Mouse (Mus musculus): Measurements from ENCODE around the gene Cybc1. TPM values are rescaled to one million over a fixed set of nuclear protein-coding genes. Genes with fewer than 3 reads are reported as not detected.

Cybc1 gene
- polyA plus RNA-seq, 1 experiment from 2014 or later, result 36.3 TPM

- no peak overlapping the region for H3K4me3 ChIP-seq (ENCODE audit: low read depth, low read length)
- no peaks in the 10 kb centered on the region for H3K27me3 ChIP-seq (ENCODE audit: control insufficient read depth, insufficient read depth, low read length)
- WGBS, result 93% methylated on average over 6 of the region's 6 CpGs
- H3K4me2 ChIP-seq (ENCODE audit: low read depth, low read length), result no peak overlapping the region
- H3K36me3 ChIP-seq (ENCODE audit: control insufficient read depth, insufficient read depth, low read length), result peaks cover 54% of the 10 kb centered on the region
- no peaks in the 10 kb centered on the region for H3K4me1 ChIP-seq (ENCODE audit: control insufficient read depth, insufficient read depth, low read length)
- H3K27ac ChIP-seq (ENCODE audit: low read depth, low read length), result no peak overlapping the region
- ATAC-seq (ENCODE audit: low read depth), result no peak
- H3K9me3 ChIP-seq (ENCODE audit: control insufficient read depth, low read length), result no peaks in the 10 kb centered on the region
- no peak overlapping the region for H3K9ac ChIP-seq (replicated peaks; ENCODE audit: low read depth, low read length)
Observed at GRCm38 (mm10) chr11:121221321-121222010, 7.7 kb downstream of the Cybc1 start.

- 94% methylated on average over 5 of the region's 5 CpGs for WGBS
- no peaks in the 10 kb centered on the region for H3K4me1 ChIP-seq (ENCODE audit: control insufficient read depth, insufficient read depth, low read length)
- no peak overlapping the region for H3K4me3 ChIP-seq (ENCODE audit: low read depth, low read length)
- no peaks in the 10 kb centered on the region for H3K9me3 ChIP-seq (ENCODE audit: control insufficient read depth, low read length)
- H3K27me3 ChIP-seq (ENCODE audit: control insufficient read depth, insufficient read depth, low read length), result no peaks in the 10 kb centered on the region
- H3K36me3 ChIP-seq (ENCODE audit: control insufficient read depth, insufficient read depth, low read length), result peaks cover 54% of the 10 kb centered on the region
- H3K27ac ChIP-seq (ENCODE audit: low read depth, low read length), result no peak overlapping the region
- H3K9ac ChIP-seq (replicated peaks; ENCODE audit: low read depth, low read length), result no peak overlapping the region
- H3K4me2 ChIP-seq (ENCODE audit: low read depth, low read length), result no peak overlapping the region
- ATAC-seq (ENCODE audit: low read depth), result no peak
Observed at GRCm38 (mm10) chr11:121220771-121221170, 8.4 kb downstream of the Cybc1 start.

GRCm38 (mm10) chr11:121219776-121220175 lies 9.3 kb downstream of the Cybc1 start:
- H3K36me3 ChIP-seq (ENCODE audit: control insufficient read depth, insufficient read depth, low read length), result peaks cover 47% of the 10 kb centered on the region

GRCm38 (mm10) chr11:121216831-121217230 lies 12.3 kb downstream of the Cybc1 start:
- Histone ChIP-seq H3K4me3 (ENCODE audit: low read depth, low read length) (no peak overlapping the region), H3K9ac (replicated peaks; ENCODE audit: low read depth, low read length) (no peak overlapping the region), H3K27me3 (ENCODE audit: control insufficient read depth, insufficient read depth, low read length) (no peaks in the 10 kb centered on the region), H3K9me3 (ENCODE audit: control insufficient read depth, low read length) (no peaks in the 10 kb centered on the region), H3K27ac (ENCODE audit: low read depth, low read length) (no peak overlapping the region), H3K4me1 (ENCODE audit: control insufficient read depth, insufficient read depth, low read length) (no peaks in the 10 kb centered on the region), H3K36me3 (ENCODE audit: control insufficient read depth, insufficient read depth, low read length) (peaks cover 30% of the 10 kb centered on the region), H3K4me2 (ENCODE audit: low read depth, low read length) (no peak overlapping the region)
- ATAC-seq (ENCODE audit: low read depth), result no peak
- 95% methylated on average over 3 of the region's 3 CpGs for WGBS

More at GRCm38 (mm10) chr11:121219776-121220175, 9.3 kb downstream of the Cybc1 start:
- no peaks in the 10 kb centered on the region for H3K4me1 ChIP-seq (ENCODE audit: control insufficient read depth, insufficient read depth, low read length)
- ATAC-seq (ENCODE audit: low read depth), result no peak
- H3K9ac ChIP-seq (replicated peaks; ENCODE audit: low read depth, low read length), result no peak overlapping the region
- H3K4me2 ChIP-seq (ENCODE audit: low read depth, low read length), result no peak overlapping the region
- WGBS, result 94% methylated on average over 11 of the region's 11 CpGs
- no peaks in the 10 kb centered on the region for H3K9me3 ChIP-seq (ENCODE audit: control insufficient read depth, low read length)
- H3K27me3 ChIP-seq (ENCODE audit: control insufficient read depth, insufficient read depth, low read length), result no peaks in the 10 kb centered on the region
- H3K27ac ChIP-seq (ENCODE audit: low read depth, low read length), result no peak overlapping the region
- no peak overlapping the region for H3K4me3 ChIP-seq (ENCODE audit: low read depth, low read length)

- peak within 1 kb of the TSS; percentile 75 for H3K9ac ChIP-seq (replicated peaks; ENCODE audit: low read depth, low read length)
- under 1% methylated on average over 64 of the region's 70 CpGs for whole genome bisulfite sequencing
- H3K36me3 ChIP-seq (ENCODE audit: control insufficient read depth, insufficient read depth, low read length), result peaks cover 4% of the 10 kb centered on the region; the same call in 1 of the 2 replicates
- H3K4me1 ChIP-seq (ENCODE audit: control insufficient read depth, insufficient read depth, low read length), result no peaks in the 10 kb centered on the region
- H3K27me3 ChIP-seq (ENCODE audit: control insufficient read depth, insufficient read depth, low read length), result no peaks in the 10 kb centered on the region
- peak; percentile 96 for ATAC-seq (ENCODE audit: low read depth)
- no peaks in the 10 kb centered on the region for H3K9me3 ChIP-seq (ENCODE audit: control insufficient read depth, low read length)
- peak within 1 kb of the TSS; percentile 57 for H3K4me2 ChIP-seq (ENCODE audit: low read depth, low read length)
- peak within 1 kb of the TSS; percentile 60 for H3K4me3 ChIP-seq (ENCODE audit: low read depth, low read length)
- peak within 1 kb of the TSS; percentile 85 for H3K27ac ChIP-seq (ENCODE audit: low read depth, low read length)
Observed at GRCm38 (mm10) chr11:121204161-121205006, 24.7 kb downstream of the Cybc1 start, which contains the start of the genes Hexdc and Ogfod3. Gene Hexdc, plus strand, starts transcription at chr11:121204433. Gene Ogfod3, minus strand, starts transcription at chr11:121204711.

- 1% methylated on average over 5 of the region's 5 CpGs for WGBS
- Histone ChIP-seq H3K4me2 (ENCODE audit: low read depth, low read length) (peak overlapping the region; percentile 57), H3K4me3 (ENCODE audit: low read depth, low read length) (peak overlapping the region; percentile 60), H3K36me3 (ENCODE audit: control insufficient read depth, insufficient read depth, low read length) (peaks cover 4% of the 10 kb centered on the region; the same call in 1 of the 2 replicates), H3K27ac (ENCODE audit: low read depth, low read length) (peak overlapping the region; percentile 85; the same call in 1 of the 2 replicates), H3K9ac (replicated peaks; ENCODE audit: low read depth, low read length) (peak overlapping the region; percentile 75; the same call in 1 of the 2 replicates), H3K27me3 (ENCODE audit: control insufficient read depth, insufficient read depth, low read length) (no peaks in the 10 kb centered on the region), H3K9me3 (ENCODE audit: control insufficient read depth, low read length) (no peaks in the 10 kb centered on the region), H3K4me1 (ENCODE audit: control insufficient read depth, insufficient read depth, low read length) (no peaks in the 10 kb centered on the region)
- ATAC-seq (ENCODE audit: low read depth), result no peak
Observed at GRCm38 (mm10) chr11:121203859-121204160, 25.3 kb downstream of the Cybc1 start.

GRCm38 (mm10) chr11:121201436-121202198 lies 27.5 kb downstream of the Cybc1 start:
- Histone ChIP-seq H3K4me1 (ENCODE audit: control insufficient read depth, insufficient read depth, low read length) (no peaks in the 10 kb centered on the region), H3K9me3 (ENCODE audit: control insufficient read depth, low read length) (no peaks in the 10 kb centered on the region), H3K9ac (replicated peaks; ENCODE audit: low read depth, low read length) (no peak overlapping the region), H3K27ac (ENCODE audit: low read depth, low read length) (no peak overlapping the region), H3K4me2 (ENCODE audit: low read depth, low read length) (no peak overlapping the region), H3K36me3 (ENCODE audit: control insufficient read depth, insufficient read depth, low read length) (no peaks in the 10 kb centered on the region), H3K4me3 (ENCODE audit: low read depth, low read length) (no peak overlapping the region), H3K27me3 (ENCODE audit: control insufficient read depth, insufficient read depth, low read length) (no peaks in the 10 kb centered on the region)
- ATAC-seq (ENCODE audit: low read depth), result no peak
- 61% methylated on average over 11 of the region's 11 CpGs for WGBS

GRCm38 (mm10) chr11:121200781-121201180 lies 28.3 kb downstream of the Cybc1 start:
- Histone ChIP-seq H3K4me3 (ENCODE audit: low read depth, low read length) (no peak overlapping the region), H3K27ac (ENCODE audit: low read depth, low read length) (no peak overlapping the region), H3K36me3 (ENCODE audit: control insufficient read depth, insufficient read depth, low read length) (no peaks in the 10 kb centered on the region), H3K4me1 (ENCODE audit: control insufficient read depth, insufficient read depth, low read length) (no peaks in the 10 kb centered on the region), H3K4me2 (ENCODE audit: low read depth, low read length) (no peak overlapping the region), H3K9me3 (ENCODE audit: control insufficient read depth, low read length) (no peaks in the 10 kb centered on the region), H3K27me3 (ENCODE audit: control insufficient read depth, insufficient read depth, low read length) (no peaks in the 10 kb centered on the region), H3K9ac (replicated peaks; ENCODE audit: low read depth, low read length) (no peak overlapping the region)
- no peak for ATAC-seq (ENCODE audit: low read depth)
- WGBS, result 92% methylated on average over 6 of the region's 6 CpGs
